Mouse (Mus musculus) monocyte, adult 5-6 weeks (primary cell): ENCODE measurements around the gene Lrpap1. TPM values are rescaled to one million over a fixed set of nuclear protein-coding genes. Genes with fewer than 3 reads are reported as not detected.
A peak's percentile ranks its signal among the peaks of the same experiment; 100 is the strongest.

Experiments
- ATAC-seq: fragments of 153-309, 156-312 bp; replicated peaks from 2 replicates; pipeline ENCODE4 v1.8.0; 2017; ENCODE audit warnings: mild to moderate bottlenecking; ENCODE audit not compliant: low TSS enrichment, insufficient number of reproducible peaks, severe bottlenecking, poor library complexity, low FRiP score
- total RNA-seq: library from RNA; stranded (forward); fragments of 200-1000, 200-491, 200-594 nt; gene quantifications from 3 replicates; pipeline ENCODE4 v1.2.3, GENCODE M21; 2017

Lrpap1 gene
- total RNA-seq, 1 experiment from 2014 or later: 61.2 TPM

DNA sequence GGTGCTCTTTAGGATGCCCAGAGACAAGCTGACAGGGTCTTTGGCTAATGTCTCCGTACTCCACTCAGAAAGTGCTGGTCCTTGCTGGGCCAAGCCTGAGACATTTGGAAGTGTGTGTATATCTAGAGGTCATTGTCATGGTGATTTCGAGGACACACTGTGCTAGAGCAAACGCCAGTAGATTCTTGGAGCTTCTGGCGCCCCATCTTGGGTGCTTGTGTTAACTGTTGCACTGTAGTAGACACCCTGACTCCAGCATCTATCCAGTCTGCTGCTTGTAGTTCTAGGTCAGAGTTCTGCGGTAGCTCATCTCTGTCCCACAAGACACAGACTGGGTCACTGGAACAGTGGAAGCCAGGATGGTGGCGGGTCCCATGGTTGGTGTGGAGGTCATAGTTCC is 33.7 kb downstream of the Lrpap1 start:
- no peak for ATAC-seq

DNA sequence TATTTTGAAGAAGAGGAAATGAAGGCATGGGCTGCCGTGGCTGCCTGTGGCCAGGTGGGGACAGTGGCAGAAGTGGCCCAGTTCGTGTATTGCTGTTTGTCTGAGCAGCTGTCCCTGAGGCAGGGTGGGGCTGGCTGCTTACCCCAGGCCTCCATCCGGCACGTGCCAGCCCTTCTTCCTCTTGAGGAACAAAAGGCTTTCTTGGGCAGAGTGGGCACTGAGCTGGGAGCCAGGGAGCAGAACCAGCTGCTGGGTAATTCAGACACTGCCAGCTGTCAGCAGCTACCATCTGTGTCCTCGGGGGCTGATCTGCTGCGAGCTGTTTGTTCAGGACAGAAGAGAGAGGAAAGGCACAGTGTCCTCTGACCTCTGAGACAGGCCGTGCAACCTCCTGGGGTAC is 34.6 kb downstream of the Lrpap1 start:
- no peak for ATAC-seq

DNA sequence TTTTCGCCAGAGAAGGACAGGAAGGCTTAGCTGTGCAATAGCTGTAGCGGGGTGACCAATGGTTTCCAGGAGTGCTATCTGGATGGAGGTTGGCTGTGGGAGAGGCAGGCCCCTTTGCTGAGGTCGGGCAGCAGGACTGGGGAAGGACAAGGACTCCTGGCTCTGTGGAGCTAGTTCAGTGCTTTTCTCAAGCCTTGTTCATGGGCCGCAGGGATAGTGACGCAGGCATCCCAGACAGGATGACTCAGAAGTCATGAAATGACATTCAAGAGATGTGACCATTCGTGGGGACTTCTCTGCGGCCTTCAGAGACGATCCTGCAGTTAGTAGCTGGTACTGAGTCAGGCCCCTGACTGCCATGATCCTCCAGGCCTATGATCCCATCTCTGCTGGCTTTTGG is 35.3 kb downstream of the Lrpap1 start:
- no peak for ATAC-seq

DNA sequence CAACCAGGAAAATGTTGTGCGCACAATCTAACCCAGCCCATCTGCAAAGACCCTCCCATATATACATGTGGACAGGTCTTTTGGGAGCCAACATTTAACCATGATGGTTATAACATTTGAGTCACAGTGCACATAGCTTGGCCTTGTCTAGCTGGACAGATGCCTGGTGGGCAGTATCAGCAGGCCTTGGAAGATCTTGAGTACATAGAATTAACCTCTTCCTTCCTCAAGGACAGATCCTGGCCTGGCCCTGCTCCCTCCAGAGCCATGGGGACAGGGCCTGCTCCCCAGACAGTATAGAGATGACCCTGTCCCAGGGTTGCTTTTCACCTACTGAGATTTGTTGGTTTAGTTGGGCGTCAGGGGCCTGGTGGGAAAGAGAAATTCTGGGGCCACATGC is 35.7 kb downstream of the Lrpap1 start:
- ATAC-seq: no peak

DNA sequence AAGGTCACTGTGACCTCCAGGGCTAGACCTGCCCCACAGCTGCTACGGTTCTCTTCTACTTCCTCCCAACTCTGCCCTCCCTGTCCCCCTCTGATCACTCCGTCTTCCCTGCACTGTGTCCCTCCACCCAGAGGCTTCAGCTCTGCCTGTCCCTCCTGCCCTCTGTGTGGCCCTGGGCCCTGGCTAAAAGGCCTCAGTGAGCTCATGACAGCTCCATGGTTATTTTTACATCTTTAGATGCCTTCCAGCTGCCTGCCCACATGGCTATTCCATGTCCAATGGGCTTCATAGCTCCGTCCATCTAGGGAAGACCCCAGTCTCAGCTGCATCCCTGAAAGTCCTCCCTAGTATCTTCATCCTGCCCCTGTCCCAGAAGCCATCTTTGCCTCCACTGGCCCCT is 45.5 kb downstream of the Lrpap1 start:
- no peak for ATAC-seq

DNA sequence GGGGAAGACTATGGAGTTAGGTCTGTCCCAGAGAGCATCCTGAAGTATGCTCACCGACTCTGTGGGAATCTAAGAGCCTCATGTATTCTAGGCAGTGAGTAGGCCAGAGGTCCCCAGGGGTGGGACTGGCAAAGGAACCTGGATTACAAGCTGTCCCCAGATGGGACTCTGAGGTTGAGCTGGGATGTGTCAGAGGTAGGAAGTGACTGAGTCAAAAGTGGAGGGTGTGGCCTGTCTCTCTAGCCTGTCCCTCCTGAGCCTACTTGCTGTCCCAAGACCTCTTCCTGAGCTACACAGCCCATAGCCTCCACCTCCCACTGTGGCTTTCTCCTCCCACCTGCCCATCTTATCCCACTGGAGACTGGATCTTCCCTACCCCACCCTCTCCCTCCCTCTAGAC is 47.4 kb downstream of the Lrpap1 start:
- no peak for ATAC-seq

DNA sequence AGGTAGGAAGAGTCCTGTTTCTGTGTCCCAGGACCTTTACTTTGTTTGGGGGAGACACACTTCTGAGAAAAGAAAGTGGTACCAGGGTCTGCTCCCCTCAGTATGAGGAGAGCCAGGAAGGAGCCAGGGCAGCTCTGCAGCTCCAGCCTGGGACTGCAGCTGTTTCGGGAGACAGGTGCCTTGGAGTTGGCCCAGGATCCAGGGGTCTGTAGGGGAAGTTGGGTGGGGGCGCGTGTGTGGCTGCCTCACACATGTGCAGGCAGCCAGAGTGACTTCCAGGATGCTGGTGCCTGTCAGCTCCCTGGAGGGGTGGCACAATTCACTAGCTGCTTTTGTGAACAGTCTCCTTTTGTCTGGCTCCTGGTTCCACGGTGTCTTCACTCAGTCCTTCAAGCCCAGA is 48.0 kb downstream of the Lrpap1 start:
- ATAC-seq: no peak

DNA sequence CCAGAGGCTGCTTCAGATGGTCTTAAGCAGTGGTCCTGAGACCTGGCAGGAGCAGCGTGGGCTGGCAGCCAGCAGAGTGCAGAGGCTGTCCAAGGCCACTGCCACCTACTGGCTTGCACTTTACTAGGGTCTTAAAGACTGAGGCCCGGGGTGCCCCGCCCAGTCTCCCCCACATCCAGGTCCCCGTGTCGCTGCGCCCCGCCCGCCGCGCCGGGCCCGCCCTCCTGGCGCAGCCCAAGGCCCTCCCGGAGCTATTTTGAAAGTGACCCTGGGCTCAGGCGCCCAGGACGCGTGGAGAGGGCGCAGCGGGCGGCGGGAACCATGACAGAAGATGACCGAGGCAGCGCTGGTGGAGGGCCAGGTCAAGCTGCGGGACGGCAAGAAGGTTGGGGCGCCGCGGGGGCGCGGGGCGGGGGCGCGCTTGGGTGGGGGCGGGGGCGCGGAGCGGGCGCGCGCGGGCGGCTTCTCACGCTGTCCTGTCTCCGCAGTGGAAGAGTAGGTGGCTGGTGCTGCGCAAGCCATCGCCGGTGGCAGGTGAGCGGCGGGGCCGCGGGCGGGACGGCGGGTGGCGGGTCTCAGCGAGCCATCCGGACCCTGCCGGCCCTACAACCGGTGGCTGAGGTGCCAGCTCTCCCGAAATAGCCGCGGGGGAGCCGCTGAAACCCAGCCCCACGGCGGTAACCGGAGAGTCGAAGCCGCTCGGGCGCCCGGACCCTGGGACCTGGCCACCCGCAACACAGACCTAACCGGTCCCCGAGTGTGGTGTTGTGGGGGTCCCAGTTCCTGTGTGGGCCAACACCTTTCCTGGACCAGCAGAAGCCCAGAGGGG is 48.7 kb downstream of the Lrpap1 start, which contains the start of gene Dok7:
Gene Dok7 (plus strand): TSS at position 163 of the 829 bp plus-strand sequence.
- no peak for ATAC-seq

DNA sequence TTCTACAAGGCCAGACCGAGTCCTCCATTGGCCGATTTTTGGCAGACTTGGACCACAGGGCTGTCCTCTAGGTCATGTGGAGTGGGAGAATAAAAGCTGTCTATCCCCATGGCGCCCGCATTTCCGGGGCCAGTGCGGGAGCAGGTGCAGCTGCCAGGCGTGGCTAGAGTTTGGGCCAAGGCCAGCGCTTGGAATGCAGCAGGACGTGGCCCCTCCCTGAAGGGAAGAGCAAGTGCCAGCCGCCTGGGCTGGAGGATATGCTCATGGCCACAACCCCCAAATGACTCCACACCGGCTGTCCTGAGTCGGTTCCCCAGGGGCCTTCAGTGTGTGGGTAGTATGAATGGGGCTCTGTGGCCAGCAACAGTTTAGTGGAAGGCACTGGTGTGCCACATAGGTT is 50.5 kb downstream of the Lrpap1 start:
- no peak for ATAC-seq

DNA sequence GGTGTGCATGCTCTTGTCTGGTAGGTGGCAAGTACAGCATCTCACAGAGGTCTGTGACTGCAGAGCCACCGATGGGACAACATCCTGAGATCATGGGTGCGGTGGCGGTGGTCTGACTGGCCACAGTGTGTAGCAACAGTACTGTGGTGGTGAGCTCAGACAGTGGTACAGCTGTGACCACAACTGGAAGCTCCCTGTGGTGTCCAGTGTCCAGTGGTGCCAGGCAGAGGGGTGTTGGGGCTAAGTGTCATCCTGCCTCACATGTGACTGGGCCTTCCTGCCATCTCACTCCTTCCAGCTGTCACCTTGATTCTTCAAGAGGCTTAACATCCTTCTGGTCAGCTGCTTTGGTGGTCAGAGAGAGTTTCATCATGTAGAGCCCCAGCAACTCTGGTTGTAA is 50.9 kb downstream of the Lrpap1 start:
- ATAC-seq: no peak; the same call in 1 of the 2 replicates

DNA sequence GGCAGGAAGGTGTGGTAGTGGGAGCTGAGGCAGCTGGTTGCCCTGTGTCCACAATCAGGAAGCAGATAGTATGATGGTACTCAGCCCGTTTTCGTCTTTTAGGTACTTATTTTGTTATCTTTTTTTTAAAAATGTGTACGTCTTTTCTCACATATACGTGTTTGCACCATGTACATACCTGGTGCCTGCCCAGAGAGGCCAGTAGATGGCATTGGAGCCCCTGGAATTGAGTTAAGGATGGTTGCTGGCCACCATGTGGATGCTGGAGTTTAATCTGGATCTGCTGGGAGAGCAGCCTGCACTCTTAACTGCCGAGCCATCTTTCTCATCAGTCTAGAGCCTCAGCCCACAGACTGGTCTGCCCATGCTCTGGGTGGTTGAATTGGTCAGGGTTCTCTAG is 55.0 kb downstream of the Lrpap1 start:
- ATAC-seq: no peak

DNA sequence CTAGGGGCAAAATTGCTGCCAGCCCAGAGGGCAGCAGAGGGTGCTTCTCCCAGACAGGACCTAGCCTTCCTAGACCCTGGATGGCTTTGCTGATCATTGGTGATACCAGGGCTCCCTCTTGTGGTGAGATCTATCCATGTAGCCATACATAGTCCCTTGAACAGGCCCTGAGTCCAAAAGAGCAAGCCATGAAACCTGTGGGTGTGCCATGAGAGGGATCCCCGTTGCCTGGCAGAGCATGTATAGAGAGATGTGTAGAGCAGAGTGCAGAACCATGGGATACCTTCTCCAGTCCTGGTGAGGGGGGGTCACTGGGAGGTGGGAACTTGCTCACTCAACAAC is 62.5 kb downstream of the Lrpap1 start:
- peak; percentile 48 for ATAC-seq

DNA sequence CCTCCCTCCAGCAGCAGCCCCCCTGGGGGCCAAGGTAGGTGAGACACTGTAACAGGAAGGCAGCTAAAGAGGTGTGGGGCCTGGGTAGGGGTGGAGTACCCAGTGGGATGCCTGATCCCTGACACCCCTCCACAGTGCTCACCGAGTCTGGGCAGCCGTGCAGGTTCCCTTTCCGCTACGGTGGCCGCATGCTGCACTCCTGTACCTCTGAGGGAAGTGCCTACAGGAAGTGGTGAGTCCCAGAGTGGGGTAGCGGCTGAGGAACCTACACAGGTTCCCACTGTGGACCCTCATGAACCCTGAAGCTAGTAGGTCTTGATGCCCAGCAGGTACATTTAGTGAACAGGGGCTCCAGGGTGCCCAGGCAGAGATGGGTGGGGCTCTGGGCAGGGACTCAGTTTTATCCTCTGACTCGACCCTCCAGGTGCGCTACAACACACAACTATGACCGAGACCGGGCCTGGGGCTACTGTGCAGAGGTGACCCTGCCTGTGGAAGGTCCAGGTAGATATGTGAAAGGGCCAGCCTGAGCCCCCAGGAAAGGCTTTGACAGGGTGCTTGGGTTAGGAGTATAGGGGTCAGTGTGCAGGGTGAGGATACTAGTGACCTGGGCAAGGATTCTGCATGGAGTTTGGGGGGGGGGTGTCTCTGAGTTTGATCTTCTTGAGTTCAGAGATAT is 63.0 kb downstream of the Lrpap1 start:
- no peak for ATAC-seq

Other genes starting within 250 kb of the Lrpap1 start
- gene Msantd1, start 197.8 kb downstream of the Lrpap1 start, total RNA-seq: 0.29 TPM in 1 of 3 replicates, not detected in the others
- gene Rgs12, start 156.3 kb downstream of the Lrpap1 start, total RNA-seq: 1.5 to 7.6 TPM (median 5.7 TPM) in 3 replicates
- not detected in 3 replicates for gene Hgfac, start 64.3 kb downstream of the Lrpap1 start, total RNA-seq
- gene Dok7, start 49.0 kb downstream of the Lrpap1 start, total RNA-seq: not detected in 3 replicates
- not detected in 3 replicates for gene Adra2c, start 172.6 kb upstream of the Lrpap1 start, total RNA-seq